Mouse (Mus musculus) spleen, embryonic (tissue): ENCODE measurements at regions not wholly inside any gene's neighbourhood (a gene's known extent, or its start where the extent isn't known, plus 50 kb on each side); places are given as distances from the start of the nearest gene placed in this dataset.

Source experiments
- CTCF ChIA-PET: fragments of 350-600 bp; sonication (Branson Sonifier 250); formaldehyde crosslinking; loops from one replicate; lab custom pipeline; 2022; lab: Charles Lee

GRCm38 (mm10) chr3:80631391-80631790 is 171.2 kb downstream of the Gria2 start:
- CTCF ChIA-PET: no interaction called here

DNA sequence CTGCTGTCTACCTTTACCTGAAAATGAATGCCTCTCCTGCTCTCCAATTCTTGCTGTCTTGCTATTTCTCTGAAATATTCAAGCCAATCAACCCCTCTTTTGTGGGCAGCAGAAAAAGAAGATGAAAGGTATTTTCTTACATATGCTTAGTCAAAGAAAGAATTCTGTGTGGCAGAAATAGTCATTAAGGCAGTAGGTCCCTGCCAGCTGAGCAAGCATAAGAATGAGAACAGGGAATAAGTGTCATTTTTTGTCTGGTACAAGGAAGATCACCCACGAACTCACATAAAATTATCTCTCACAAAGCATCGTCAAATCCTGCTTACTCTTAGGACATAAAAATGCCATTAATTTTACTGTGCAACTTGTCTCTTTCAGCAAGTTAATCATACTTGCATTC is 192.2 kb downstream of the Gria2 start:
- CTCF ChIA-PET: no interaction called here

GRCm38 (mm10) chr3:80608467-80608866 is 194.2 kb downstream of the Gria2 start:
- CTCF ChIA-PET: no interaction called here

GRCm38 (mm10) chr3:80607809-80608208 is 194.8 kb downstream of the Gria2 start:
- CTCF ChIA-PET: no interaction called here

DNA sequence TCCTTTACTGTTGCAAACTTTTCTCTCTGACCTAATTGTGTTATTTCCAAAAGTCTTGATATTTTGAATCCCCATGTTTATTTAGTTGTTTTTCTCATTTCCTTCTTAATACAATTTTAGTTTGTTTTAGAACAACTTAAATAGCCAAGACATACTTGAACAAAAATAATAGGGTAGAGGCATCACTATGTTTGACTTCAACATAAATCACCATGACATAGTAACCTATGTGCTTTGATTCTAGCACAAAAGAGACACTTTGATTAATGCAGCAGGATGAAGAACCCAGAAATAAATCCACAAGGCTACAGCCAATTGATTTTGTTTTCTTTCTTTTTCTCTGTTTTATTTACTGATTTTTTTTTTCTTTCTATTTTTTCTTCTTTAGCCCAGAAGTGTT is 205.1 kb downstream of the Gria2 start:
- CTCF ChIA-PET: no interaction called here

- CTCF ChIA-PET: no interaction called here
Observed at GRCm38 (mm10) chr3:80567514-80567913, 235.1 kb downstream of the Gria2 start.

- CTCF ChIA-PET: no interaction called here
Observed at GRCm38 (mm10) chr3:80566236-80566635, 236.4 kb downstream of the Gria2 start.

DNA sequence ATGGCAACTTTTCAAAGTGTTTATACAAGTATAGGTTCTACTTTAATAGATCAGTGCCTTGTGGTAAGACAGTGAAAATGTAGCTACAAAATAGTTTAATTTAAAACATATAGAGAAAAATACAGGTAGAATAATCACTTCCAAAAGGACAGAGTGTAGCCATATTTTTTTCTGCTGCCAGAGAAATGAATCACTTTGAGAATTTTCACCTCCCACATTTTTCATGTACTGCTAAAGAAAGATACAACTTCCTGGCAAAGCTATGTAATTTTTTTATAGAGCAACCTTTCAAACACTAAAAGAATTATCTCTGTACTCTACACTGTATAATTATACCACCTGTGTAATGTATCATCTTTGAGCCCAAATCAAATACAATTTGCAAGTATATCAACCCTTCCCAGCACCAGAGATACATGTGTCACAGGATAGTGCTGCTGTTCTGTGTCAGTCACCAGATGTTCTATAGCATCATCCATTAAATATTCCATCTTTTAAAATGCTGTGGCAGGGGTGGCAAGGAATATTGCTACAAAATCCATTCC is 256.4 kb downstream of the Gria2 start:
- CTCF ChIA-PET: no interaction called here

DNA sequence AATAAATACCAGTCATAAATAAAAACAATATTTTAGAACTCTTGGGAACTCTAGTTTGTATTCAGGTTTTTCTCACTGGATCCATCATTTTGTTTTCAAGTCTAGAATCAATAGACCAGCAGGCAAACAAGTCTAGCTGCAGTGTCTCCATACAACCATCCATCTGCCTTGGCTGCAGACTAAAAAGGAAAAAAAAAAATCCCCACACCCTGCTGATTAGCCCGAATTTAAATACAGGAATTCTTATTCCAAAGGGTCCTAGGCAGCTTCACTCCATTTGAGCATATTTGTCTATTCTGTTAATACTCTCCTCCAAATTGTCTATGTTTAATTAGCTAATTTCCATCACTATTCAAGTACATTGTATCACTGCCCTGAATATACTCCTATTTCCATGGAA is 258.9 kb downstream of the Gria2 start:
- CTCF ChIA-PET: no interaction called here

DNA sequence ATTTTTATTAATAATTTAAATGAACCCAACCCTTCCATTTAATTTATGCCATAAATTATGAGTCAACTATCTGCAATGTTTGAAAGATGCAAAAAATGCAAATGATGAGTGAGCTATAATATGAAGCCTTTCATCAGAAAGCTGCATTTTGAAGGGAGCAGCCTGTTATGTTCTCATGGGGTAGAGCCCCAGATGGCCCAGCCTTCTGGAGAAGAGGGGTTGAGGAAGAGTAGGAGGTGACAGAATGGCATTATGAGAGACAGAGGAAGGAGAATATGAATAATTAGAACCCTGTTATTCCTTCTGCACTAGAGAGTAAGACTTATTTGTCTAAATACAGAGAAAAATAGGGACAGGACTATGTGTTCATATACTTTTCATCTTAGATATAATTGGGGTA is 261.3 kb downstream of the Gria2 start:
- CTCF ChIA-PET: no interaction called here

DNA sequence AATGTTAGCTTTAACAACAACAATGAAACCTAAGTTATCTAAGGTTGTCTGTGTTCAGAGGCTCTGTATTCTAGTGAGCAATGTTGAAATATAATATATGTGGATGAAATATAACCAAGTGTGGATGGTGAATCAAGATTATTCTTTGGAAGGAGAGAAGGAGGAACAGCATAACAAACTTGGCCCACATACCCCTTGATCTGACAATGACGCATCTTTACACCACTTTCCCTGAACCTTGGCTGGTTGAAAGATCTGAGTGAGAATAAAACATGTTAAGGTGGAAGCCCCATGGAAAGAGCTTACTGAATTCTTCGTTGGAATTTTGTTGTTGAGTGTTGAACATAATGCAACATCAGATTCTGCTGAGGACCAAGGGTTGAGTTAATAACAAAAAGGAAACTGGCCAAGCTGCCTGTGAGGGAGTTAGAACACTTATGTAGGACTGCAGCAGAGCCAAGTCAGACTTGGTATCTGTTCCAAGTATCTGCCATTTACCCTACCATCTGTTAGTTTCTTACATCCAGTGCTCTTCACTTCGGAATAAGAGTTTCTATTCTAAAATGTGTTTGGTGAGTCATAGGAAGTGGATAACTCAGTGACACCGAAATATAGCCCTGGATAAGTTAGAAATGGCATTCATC is 268.8 kb downstream of the Gria2 start:
- CTCF ChIA-PET: no interaction called here

- CTCF ChIA-PET: no interaction called here
Observed at GRCm38 (mm10) chr3:80514026-80514425, 288.6 kb downstream of the Gria2 start.

- CTCF ChIA-PET: no interaction called here
Observed at GRCm38 (mm10) chr3:80509185-80509584, 293.4 kb downstream of the Gria2 start.

DNA sequence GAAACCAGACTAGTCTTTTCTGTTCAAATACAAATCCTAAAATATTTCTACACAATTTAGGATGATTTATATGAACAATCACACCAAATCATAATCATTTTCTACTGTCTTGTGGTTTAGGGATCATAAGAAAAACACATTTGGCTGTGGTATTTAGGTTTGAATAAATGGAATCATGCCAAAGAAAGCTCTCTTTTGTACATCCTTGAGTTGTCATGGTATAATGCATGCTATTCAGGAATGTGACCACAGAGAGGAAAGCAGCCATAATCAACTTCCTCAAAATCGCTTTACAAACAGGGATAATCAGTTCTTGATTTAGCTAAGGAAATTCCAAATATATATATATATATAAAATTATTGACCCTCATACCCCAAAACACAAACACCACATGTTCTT is 295.9 kb downstream of the Gria2 start:
- CTCF ChIA-PET: no interaction called here

DNA sequence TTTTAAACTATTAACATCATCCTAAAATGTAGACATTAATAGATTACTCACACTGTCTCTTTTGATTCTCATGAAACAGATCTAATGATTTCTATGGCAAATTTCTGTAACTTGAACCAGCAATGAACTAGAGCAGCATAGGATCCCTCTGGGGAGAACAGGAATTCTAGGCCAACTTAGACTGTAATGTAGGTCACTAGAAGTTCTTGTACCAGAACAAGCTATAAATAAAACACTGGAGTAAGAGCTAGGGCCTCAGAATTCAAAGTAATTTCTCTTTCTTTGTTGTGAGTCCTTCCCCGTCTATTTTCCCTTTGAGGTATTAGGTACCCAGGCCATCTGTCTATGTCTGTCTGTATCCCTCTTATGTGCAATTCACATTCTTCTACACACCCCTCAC is 301.5 kb downstream of the Gria2 start:
- CTCF ChIA-PET: no interaction called here

GRCm38 (mm10) chr3:80496556-80496955 is 306.1 kb downstream of the Gria2 start:
- CTCF ChIA-PET: no interaction called here

GRCm38 (mm10) chr3:80484168-80484833 is 318.3 kb downstream of the Gria2 start:
- CTCF ChIA-PET: interaction anchor here (0.6 kb wide), 1 partner anchor 836 kb away, joined by 3 read pairs; no protein-coding TSS in a partner anchor

- CTCF ChIA-PET: no interaction called here
Observed at GRCm38 (mm10) chr3:80478676-80479075, 324.0 kb downstream of the Gria2 start.

DNA sequence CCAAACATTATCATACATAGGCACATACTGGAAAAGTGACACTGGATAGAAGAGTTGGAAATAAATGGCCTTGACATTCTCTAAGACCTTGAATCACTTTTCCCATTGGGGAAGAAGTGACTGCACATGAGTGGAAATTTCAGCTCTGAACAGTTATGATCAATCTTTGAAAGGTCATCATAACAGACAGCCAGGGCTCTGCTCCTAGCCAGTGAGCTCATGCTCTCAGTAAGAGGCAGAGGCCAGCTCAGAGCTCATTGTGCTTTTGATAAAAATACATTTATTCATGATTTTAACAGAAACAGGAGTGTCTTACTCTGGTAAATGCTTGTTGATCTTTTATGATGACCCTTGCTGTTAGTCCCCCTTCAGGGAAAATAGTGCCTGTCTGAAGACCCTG is 328.9 kb downstream of the Gria2 start:
- CTCF ChIA-PET: no interaction called here
